Mouse (Mus musculus) cerebellum, adult 18-20 months (tissue): Measurements from ENCODE around the gene Bcl2l12.
"Not testable (repeated sequence)": the region's sequence is repeated elsewhere in the genome, so short reads cannot be mapped to it uniquely, and the experiment has no call there.

Experiments used
- DNase-seq, 2 experiments: peaks; one replicate each; pipeline ENCODE4 v3.0.0; 2021

The Bcl2l12 gene

DNA sequence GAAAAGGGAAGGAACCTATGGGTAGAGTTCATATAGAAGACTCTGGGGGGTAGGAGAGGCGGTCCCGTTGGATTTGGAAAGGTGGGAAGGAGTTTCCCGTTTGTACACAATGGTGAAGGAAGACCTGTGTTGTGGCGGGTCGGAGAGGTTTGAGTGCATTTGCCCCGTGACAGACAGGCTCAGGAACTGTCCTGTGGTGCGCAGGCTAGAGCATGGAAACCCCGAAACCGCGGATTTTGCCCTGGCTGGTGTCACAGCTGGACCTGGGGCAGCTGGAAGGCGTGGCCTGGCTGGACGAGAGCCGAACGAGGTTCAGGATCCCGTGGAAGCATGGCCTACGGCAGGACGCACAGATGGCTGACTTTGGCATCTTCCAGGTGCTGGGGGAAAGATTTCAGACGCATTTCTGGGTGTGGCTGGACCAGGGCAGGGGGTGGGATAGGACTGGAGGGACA lies at the start of gene Bcl2l12:
Gene Bcl2l12, minus strand, starts transcription at position 212 of the 455 bp plus-strand sequence.
- DNase-seq = peak in 1 of 2 experiments; percentile 52

DNA sequence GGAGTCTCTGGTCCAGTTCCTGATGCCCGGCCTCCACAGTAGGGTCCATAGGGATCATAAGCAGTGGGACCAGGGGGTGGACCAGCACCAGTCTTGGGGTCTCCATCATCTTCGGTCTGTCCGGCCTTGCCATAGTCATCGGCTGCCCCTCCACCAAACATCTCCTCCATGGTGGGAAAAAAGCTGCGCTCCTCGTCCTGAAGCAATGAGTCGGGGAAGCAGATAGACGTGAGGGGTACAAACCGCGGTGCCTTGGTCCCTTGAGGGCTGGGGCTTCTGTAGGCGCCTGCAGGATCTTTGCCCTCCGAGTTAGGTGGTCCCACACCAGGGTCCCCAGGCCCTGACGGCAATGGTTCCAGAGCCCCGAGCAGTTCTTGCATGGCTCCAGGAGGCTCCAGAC lies 49.0 kb upstream of the Bcl2l12 start:
- no peak for DNase-seq

DNA sequence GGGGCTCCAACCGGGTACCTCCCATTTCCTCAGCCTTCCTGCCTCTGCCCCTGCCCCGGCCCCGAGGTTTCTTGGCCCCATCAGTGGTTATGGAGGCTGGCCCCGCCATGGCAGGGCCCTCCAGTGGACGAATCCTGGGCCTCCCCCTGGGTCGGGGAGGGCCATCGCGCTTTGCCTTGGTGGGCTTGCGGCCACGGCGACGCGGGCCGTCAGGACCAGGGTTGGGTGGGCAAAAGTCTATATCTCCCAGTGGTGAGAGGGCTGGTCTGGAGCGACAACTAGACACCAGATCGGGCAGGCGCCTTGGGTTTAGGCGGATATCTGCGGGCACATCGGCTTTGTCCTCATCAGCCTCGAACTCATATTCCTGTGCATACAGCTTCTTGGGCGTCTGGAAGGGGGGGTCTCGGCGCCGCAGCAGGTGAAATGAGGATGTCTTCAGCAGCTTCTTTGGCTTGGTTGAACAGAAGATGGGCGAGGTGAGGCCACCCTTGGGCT lies 48.4 kb upstream of the Bcl2l12 start:
- no peak for DNase-seq

DNA sequence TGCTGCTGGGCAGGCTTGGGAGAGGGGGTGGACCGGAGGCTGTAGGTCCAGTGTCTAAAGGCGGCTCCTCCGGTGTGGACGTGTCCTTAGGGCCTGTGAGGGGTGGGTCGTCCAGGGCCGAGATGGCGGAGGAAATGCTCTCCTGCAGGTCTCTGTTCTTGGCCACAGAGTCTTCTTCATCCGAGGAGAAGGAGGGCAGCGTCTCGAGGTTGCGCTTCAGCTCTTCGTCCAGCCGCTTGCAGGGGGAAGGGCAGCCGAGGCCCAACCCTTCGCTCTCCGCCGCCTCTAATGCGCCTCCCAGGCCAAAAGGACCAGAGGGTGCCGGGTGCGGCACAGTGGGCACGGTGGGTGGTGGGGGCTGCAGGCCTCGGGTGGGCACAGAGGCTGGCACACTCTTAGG lies 47.2 kb upstream of the Bcl2l12 start:
- DNase-seq = no peak

DNA sequence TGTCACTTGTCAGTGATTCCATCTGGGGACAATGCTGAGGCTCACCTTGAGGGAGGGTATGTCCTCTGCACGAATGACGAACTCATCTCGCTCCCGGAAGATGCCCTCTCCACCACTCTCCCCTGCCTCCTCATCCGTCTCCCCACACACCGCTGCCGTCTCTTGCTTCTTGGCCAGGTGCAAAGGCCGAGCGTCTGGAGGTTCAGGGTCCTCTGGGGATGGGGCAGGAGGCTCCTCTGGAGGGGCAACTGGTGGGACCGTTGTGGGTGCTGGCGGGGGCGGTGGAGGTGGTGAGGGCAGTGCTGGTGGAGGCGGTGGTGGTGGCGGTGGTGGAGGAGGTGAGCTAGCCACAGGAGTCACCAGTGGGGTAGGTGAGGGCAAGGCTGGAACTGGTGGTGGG lies 44.8 kb upstream of the Bcl2l12 start:
- no peak for DNase-seq

DNA sequence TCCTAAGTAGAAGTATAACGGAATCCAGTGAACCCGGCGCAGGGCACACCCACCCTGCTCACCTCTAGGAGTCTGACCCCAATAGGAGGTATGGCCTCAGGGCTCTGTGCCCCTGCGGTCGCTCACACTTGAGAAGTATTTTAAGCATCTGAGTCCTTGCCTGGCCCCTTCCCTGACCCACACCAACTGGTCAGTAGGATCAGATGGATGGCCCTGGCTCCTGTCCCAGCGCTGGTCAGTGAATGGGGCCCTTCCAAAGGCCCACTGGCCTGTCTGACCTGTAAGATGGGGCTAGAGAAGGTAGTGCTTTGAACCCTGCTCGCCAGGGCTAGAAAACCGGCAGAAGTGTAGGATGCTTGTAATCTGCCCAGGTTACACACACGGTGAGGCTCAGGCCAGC lies 42.3 kb upstream of the Bcl2l12 start:
- DNase-seq = no peak

DNA sequence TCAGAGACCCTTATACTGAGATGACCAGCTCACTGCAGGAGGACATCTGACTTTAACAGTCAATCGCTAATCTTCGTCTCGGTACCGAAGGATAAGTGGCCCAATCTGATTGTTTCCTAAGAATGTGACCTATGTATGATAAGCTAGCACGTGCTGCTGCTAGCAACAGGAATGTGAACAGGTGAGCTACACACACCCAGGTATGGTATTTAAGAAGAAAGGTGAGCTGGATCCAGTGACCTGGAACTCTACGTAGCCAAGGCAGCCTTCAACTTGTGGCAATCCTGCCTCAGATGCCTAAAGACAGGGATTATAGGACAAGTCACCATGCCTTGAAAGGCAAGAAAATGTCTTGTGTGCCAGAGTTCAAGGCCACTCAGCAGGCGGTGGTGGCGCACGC lies 39.9 kb upstream of the Bcl2l12 start:
- no peak for DNase-seq

DNA sequence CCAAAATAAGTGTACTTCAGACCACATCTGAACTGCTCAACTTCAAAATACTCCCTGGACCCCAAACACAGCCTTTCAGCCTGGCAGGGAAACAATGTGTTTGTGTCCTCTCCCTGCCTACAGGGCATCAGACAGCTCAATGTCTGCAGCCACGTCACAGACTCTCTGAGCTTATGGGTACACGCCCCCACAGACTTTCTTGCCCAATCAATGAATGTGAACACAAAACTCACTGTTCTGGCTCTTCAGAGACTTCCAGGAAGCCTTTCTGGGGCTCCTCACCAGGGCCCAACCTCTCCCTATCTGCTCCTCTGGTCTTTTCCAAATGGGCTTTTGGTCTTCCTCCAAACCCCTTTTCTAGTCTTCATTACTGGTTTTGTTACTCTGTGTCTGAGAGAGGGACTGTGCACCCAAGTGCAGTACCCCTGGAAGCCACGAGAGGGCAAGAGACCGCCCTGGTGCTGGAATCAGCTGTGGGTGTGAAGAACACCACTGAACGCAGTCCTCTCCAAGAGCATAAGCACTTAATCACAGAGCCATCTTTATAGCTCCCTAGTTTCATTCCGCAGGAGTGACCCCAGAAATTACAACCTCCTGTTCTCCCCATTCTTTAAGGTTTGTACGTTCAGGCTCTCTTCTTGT lies 39.3 kb upstream of the Bcl2l12 start:
- peak; percentile 52 for DNase-seq

DNA sequence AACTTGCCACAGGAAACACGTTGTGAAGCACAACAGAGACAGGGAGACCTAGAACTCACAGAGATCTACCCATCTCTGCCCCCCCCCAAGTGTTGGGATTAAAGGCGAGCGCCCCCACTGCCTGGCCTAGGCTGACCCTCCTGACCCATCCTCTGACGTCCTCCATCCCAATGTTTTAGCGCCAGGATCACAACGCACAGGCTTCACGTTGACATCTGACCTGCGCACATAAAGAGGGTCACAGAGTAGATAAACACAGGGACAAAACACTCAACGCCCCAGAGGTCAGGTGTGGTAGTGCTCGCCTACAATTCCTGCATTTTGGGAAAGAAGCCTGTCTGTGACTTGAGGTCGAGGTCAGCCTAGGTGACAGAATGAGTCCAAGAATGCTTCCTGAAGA lies 38.2 kb upstream of the Bcl2l12 start:
- no peak for DNase-seq

DNA sequence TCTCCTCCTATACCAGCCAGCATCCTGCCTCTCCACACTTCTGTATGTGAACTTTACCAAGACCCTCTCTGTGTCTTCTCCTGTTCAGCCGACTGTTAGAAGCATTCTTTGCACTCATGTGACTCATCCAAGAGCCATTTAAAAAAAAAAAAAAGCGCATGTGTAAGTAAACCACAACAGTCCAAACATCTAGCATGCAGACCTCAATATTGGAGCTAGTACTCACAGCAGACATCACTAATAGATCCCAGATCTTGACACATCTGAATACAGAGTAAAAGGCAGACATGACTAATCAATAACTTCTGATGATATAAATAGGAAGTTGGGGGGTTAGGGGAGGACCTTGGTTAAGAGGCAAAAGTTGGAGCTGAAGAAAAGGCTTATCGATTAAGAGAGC lies 37.1 kb upstream of the Bcl2l12 start:
- DNase-seq = no peak

DNA sequence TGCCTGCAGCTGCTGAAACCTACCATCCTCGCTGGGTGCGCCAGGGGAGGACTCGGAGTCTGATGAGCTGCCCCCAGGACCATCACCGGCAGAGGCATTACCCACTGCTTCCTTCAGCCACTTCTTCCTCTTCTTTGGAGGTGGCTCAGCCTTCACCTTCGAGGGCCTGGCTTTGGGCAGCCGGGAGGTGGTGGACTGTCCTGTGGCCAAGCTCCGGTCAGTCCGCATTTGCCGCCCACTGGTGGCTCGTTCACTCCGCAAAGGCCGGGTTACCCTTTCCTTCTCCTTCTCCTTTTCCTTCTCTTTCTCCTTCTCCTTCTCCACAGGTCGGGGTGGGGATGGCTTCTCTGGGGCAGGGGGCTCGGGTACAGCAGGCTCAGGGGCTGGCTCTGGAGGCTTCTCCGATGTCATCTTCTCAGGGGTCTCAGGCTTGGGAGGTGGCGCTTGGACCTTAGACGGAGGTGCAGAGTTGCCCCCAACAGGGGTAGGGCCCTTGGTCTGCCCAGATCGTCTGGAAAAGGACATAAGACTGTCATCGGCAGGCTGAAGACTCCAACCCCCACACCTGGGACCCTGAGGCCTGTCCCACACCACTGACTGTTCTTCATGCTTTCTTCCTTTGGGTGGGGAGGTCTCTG lies 35.3 kb upstream of the Bcl2l12 start:
- DNase-seq = no peak

DNA sequence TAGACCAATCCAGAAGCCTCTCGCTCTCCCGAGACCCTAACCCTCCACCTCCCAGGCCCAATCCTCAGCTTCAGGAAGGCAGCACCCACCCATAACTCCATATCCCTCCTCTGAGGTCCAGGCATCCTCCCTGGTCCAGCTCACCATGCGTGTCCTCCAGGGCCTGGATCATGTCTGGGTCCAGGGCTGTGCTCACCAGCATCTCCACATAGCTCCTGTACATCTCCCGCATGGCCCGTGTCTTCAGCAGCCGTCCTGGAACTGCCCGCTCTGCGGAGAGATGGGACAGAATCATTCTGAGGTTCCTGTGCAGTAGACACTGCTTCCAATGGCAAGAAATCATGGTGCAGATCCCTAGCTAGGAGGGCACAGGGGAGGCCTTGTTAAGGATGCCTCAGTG lies 32.3 kb upstream of the Bcl2l12 start:
- no peak for DNase-seq

DNA sequence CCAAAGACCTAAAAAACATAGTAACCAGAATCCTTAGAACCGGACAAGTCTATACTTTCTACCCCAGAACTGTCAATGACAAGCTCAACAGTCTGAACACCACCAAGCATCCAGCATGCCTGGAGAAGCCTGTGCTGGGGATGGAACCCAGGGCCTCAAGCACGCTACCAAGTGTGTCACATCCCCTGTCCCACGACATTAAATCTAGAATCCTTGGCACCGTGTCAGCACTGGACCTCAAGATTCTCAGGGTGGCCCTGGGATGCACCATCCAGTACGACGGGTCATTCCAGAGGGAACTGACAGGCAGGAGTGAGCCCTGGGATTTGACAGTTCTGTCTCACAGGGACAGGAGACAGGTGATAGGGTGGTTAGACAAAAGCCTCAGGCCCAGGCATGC lies 31.5 kb upstream of the Bcl2l12 start:
- DNase-seq = no peak

DNA sequence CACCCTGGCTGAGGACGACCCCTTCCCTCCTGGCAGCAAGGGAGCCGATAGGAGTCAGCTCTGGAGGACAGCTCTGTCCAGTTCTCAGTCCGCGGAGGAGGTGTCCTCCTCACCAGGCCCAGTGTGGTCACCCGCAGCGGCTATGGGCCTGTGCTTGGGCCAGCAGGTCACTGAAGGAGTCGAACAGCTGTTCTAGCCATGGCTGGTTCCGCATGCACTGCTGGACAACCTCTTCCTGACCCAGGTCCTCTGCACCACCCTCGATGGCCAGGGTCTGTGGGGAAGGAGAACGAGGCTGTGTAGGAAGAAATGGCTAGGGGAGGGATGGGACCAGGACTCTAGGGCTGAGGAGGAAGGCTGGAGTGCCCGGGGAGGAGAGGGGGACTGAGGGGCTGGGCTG lies 29.8 kb upstream of the Bcl2l12 start:
- DNase-seq = no peak

DNA sequence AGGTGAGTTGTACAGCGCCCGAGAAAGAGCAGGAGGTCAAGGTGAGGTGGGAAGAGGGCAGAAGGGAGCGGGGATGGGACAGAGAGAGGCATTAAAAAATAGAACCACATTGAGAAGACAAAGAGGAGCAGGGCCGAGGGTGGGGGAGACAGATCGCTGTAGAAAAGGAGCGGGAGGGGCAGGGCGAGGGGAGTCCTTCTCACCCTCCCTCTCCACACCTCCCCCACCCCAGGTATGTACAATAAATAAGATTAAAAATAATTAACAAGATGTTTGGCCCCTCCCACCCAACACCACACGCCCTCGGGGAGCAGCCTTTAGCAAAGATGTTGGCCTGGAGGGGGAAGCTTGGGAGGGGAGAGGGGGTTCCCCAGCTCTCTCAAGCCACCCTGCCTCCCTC lies 29.2 kb upstream of the Bcl2l12 start:
- DNase-seq = no peak

DNA sequence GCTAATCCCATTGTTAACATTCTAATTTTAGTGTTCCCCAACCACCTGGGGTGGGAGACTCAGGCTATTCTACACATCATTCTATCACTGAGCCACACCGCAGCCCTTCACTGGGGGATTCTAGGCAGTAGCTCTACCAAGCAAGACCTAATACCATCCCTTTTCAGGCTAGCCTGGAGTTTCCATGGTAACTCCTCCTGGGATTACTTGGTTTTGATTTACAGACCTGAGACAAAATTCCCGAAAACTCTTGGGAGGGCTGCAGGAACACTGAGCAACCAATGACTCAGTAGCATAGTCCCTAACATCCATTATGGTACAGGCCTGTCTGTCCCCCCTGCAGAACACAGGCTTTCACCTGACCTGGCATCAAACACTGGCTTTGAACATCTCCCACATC lies 27.7 kb upstream of the Bcl2l12 start:
- no peak for DNase-seq

DNA sequence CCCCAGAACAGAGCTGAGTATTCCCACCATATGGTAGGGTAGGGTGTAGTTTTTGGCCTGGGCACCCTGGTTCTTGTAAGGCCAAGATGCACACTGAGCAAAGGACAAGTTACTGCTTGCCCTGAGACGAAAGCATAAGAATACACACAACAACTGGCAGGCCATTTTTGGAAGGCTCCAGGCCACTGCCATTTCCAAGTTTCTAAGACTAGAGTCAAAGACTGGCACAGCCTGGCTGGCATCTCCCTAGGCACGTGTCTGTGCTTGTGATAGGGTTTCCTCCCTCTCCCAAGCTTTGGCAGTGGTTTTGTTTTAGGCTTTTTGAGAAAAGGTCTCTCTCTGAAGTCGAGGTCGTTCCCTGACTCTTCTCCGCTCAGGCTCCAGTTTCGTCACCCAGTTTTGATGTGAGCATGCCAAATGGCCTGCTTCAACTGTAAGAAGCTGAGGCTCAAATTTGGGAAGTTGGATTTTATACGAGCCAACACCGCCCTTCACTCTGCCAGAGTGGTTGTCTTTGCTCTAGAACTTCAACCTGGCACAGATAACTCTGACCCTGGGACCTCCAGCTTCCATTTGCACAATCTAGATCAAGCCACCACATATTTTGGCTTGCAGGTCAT lies 27.2 kb upstream of the Bcl2l12 start:
- DNase-seq = no peak

DNA sequence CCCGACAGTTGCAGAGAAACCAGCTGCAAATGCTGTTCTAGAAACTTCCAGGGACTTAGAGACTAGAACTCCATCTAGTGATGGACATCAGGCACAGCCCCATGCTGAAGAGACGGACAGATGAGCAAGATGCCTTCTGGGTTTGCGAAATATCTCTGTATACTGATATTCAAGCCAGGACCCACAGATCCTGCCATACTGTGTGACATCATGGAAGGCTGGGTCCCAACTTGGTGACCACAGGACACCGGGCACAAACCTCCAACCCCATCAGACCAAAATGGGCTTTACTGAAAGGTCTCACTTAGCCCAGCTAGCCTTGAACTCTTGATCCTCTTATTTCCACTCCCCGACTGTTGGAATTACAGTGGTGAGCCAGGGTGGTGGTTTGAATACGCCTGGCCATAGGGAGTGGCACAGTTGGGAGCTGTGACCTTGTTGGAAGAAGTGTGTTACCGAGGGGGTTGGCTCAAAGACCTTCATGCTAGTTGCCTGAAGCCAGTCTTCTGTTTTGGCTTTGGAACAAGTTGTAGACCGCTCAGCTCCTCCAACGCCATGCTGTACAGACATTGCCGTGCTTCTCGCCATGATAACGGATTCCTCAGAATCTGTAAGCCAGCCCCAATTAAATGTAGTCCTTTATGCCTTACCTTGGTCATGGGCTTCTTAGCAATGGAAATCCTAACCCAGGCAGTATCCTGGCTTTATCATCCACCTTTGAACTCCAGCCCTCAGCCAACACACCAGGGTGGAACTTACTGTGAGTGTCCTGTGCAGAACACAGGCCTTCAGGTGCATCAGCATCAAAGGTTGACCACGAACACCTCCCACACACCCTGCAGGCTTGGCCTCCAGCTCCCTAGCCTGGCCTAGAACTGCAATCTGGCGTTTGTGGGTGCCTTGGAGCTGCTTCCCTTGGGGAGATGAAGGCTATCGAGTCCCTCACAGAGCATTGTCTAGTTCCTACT lies 26.1 kb upstream of the Bcl2l12 start:
- DNase-seq = no peak

DNA sequence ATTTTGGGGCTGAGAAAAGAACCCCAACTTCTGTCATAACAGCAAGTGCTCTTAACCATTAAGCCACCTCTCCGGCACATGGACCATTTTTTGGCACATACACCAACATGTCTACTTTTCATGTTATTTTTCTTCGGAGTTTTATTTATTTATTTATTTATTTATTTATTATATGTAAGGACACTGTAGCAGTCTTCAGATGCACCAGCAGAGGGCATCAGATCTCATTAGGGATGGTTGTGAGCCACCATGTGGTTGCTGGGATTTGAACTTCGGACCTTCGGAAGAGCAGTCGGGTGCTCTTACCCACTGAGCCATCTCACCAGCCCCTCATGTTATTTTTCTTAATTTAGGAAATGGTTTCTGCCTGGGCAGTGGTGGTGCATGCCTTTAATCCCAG lies 25.2 kb upstream of the Bcl2l12 start:
- DNase-seq = not testable (repeated sequence)

DNA sequence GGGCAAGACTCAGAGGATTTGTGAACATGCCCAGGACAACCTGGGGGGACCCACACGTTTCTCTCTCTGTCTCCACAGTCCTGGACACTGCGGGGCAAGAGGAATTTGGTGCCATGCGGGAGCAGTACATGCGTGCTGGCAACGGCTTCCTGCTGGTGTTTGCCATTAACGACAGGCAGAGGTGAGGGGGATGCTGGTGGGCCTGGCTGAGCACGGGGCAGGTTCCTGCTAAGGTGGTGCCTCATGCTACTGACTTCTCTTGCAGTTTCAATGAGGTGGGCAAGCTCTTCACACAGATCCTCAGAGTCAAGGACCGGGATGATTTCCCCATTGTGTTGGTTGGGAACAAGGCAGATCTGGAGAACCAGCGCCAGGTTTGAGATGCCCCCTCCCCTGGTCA lies 21.7 kb upstream of the Bcl2l12 start:
- DNase-seq = no peak

DNA sequence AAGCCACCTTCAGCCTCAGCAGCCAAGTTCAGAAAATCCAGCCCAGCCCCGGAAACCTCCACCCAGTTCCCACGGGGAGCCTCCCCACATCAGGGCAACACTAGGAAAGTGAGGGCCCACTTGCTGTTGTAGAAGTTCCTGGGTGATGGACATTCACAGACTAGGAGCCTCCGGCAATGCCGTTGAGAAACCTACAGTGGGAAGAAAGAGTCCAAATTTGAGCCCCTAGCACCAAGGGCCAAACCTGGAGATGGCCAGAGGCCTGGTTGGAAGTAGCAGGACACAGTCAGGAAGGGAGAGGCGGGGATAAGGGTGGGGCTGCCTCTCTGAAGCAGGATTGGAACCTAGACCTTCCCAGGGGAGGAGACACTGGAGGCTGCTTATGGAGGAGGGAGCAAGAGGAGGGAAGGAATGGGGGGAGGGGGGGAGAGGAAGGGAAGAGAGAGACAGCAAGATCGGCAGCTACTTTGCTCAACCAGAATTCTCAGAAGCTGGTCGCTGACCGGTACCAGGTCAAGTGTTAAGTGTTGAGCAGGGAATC lies 20.6 kb upstream of the Bcl2l12 start:
- no peak for DNase-seq

DNA sequence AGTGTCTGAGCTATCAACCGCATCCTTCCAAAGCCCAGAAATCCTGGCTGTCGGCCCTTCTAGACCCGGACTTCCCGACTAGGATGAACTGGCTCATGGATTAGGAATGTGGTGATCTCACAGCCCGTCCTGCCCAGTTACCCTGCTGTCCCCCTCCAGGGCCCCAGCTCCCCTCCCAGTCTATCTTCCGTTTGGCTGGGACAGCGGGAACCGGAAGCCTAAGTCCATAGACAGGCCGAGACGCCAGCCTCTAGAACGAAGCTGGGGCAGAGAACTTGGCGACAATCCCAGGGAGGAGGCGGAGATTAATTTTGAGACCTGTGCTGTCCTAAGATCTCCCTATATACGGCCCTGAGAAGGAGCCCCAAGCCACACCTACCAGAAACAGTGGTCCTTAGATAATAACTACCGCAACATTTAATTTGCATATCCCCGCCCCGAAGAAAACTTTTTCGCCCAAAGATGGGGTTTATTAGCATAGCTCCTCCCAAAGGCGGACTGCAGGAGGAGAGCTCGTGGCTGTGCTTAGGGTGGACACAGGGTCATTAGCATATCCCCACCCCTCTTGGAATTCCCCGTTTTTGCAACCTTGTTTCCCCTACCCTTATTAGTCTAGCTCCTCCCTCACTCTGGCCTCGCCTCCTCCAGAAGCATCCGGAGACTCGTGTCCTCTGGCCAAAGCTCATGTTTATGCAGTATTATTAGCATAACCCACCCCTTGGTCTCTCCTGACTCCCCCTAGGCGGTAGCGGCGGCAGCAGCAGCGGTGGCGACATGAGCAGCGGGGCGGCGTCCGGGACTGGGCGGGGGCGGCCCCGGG lies 18.9 kb upstream of the Bcl2l12 start, which contains the start of gene Rras:
Gene Rras, plus strand, starts transcription at position 720 of the 820 bp plus-strand sequence.
- DNase-seq = peak; percentile 70 to 88
